Mouse (Mus musculus) kidney, postnatal 0 days (tissue): ENCODE measurements around the gene Pvalb. TPM values are rescaled to one million over a fixed set of nuclear protein-coding genes. Genes with fewer than 3 reads are reported as not detected.
A peak's percentile ranks its signal among the peaks of the same experiment; 100 is the strongest.

Source experiments
- ATAC-seq: fragments of 200-750 bp; cut with Nextera tagmentation; replicated peaks from 2 replicates; pipeline ENCODE4 v1.8.0; 2017; ENCODE audit warnings: low read depth, moderate number of reproducible peaks, moderate TSS enrichment, moderate library complexity; ENCODE audit not compliant: low FRiP score
- DNase-seq: peaks from one replicate; pipeline ENCODE4 v3.0.0-alpha.2; 2016; ENCODE audit warnings: low spot score
- H3K27ac ChIP-seq: fragments of 300-500 bp; sonication (generic); 2 replicates; pipeline ENCODE4 v1.5.1; 2014; ENCODE audit warnings: mild to moderate bottlenecking
- H3K27me3 ChIP-seq: fragments of 300-500 bp; sonication (generic); 2 replicates; pipeline ENCODE4 v1.6.1; 2014; ENCODE audit warnings: low read length, mixed read lengths; ENCODE audit not compliant: insufficient read depth
- H3K36me3 ChIP-seq: fragments of 300-500 bp; sonication (generic); 2 replicates; pipeline ENCODE4 v1.6.1; 2014; ENCODE audit warnings: low read length, mixed read lengths; ENCODE audit not compliant: insufficient read depth
- H3K4me1 ChIP-seq: fragments of 300-500 bp; sonication (generic); replicated peaks from 2 replicates; pipeline ENCODE4 v1.6.1; 2014; ENCODE audit warnings: antibody characterized with exemption, low read length, mixed read lengths; ENCODE audit not compliant: insufficient read depth
- H3K4me2 ChIP-seq: fragments of 300-500 bp; sonication (generic); 2 replicates; pipeline ENCODE4 v1.6.1; 2014; ENCODE audit warnings: mild to moderate bottlenecking, low read length, moderate library complexity, mixed read lengths
- H3K4me3 ChIP-seq: fragments of 300-500 bp; sonication (generic); replicated peaks from 2 replicates; pipeline ENCODE4 v1.5.1; 2014; ENCODE audit warnings: low read depth, low read length
- H3K9ac ChIP-seq: fragments of 300-500 bp; sonication (generic); 2 replicates; pipeline ENCODE4 v1.6.1; 2014; ENCODE audit warnings: low read depth, low read length
- H3K9me3 ChIP-seq: fragments of 300-500 bp; sonication (generic); replicated peaks from 2 replicates; pipeline ENCODE4 v1.6.1; 2016; ENCODE audit warnings: low read length, inconsistent platforms, mixed read lengths
- CTCF ChIP-seq: IDR thresholded peaks from 2 replicates; pipeline ENCODE4 v1.5.1; 2016; ENCODE audit warnings: antibody characterized with exemption, low read depth, mild to moderate bottlenecking, moderate library complexity
- WGBS: fragments of 180-500 bp; shearing (Covaris S2); extraction: QIAGEN DNeasy Blood & Tissue Kit; methylation state at CpG from one replicate; pipeline ENCODE4 v1.1.7; 2014; 5-methylcytosine and 5-hydroxymethylcytosine counted together
- polyA plus RNA-seq: library from polyadenylated mRNA; unstranded; fragments of >200 nt; fragmentation: Nextera tagmentation; extraction: Ambion mirVana; gene quantifications from 2 replicates; pipeline ENCODE4 v1.2.1, GENCODE M21; 2015

The Pvalb gene
- polyA plus RNA-seq, 1 experiment from 2014 or later = 0.43 TPM

- no peak overlapping the region for H3K4me2 ChIP-seq
- H3K27me3 ChIP-seq = no peaks in the 10 kb centered on the region
- H3K9ac ChIP-seq = no peak overlapping the region
- peak; percentile 37; the same call in 1 of the 2 replicates for TF ChIP-seq CTCF
- H3K4me1 ChIP-seq = no peaks in the 10 kb centered on the region
- H3K36me3 ChIP-seq = no peaks in the 10 kb centered on the region
- no peak overlapping the region for H3K27ac ChIP-seq
- H3K4me3 ChIP-seq = no peak overlapping the region
- WGBS = 37% methylated on average over 13 of the region's 13 CpGs
- no peaks in the 10 kb centered on the region for H3K9me3 ChIP-seq
- DNase-seq (no peak), ATAC-seq (no peak)
These were observed 25.4 kb upstream of the Pvalb start for GRCm38 (mm10) chr15:78231346-78232331.

DNA sequence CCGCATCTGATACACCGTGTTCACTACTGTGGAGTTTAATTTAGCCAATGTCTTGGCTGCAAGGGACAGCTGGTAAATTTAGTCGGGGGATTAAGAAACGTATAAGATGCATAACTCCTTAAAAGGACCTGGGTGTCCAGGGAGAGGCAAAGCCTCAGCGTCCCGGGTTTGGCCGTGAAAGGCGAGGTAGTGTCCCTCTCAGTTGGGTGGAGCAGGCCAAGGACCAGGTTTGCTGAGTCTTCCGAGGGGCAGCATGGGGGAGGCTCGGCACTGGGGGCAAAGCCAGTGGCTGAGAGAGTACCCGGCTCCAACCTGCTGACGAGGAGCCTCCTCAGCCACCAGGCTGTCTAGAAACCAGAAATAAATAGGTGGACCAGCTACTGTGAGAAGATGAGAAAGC lies 21.6 kb upstream of the Pvalb start:
- TF ChIP-seq CTCF = no peak
- Histone ChIP-seq H3K27me3 (no peaks in the 10 kb centered on the region), H3K4me3 (no peak overlapping the region), H3K4me1 (no peaks in the 10 kb centered on the region), H3K36me3 (no peaks in the 10 kb centered on the region), H3K9me3 (no peaks in the 10 kb centered on the region), H3K9ac (no peak overlapping the region), H3K27ac (no peak overlapping the region), H3K4me2 (no peak overlapping the region)
- no peak for DNase-seq
- WGBS = 80% methylated on average over 12 of the region's 12 CpGs
- no peak for ATAC-seq

DNA sequence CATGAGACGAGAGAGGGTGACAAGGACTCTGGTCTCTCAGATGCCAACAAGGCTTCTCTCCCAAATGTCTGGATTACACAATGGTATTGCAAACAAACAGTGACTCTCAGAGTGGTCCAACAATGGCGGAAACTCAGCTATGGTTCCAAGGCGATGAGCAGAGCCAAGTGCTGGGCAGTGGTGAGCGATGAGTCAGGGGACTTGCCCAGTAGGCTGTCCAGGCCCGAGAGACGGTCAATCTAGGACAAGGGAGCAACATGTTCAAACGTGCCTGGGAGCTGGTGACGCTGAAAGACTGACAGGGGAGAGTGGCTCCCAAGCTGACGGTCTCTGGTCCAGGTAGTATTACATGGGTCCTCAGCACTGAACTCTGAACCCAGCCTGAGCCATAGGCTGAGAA lies 9.1 kb upstream of the Pvalb start:
- DNase-seq = no peak
- Histone ChIP-seq H3K9ac (no peak overlapping the region), H3K36me3 (no peaks in the 10 kb centered on the region), H3K4me2 (no peak overlapping the region), H3K27me3 (no peaks in the 10 kb centered on the region), H3K4me1 (no peaks in the 10 kb centered on the region), H3K9me3 (no peaks in the 10 kb centered on the region), H3K27ac (no peak overlapping the region), H3K4me3 (no peak overlapping the region)
- no peak for ATAC-seq
- no peak for TF ChIP-seq CTCF
- WGBS = 81% methylated on average over 9 of the region's 9 CpGs

- 79% methylated on average over 8 of the region's 8 CpGs for whole genome bisulfite sequencing
- H3K27me3 ChIP-seq = no peaks in the 10 kb centered on the region
- no peak for DNase-seq
- H3K4me3 ChIP-seq = no peak overlapping the region
- no peaks in the 10 kb centered on the region for H3K4me1 ChIP-seq
- H3K9me3 ChIP-seq = no peaks in the 10 kb centered on the region; the same call in 1 of the 2 replicates
- no peak overlapping the region for H3K4me2 ChIP-seq
- no peaks in the 10 kb centered on the region for H3K36me3 ChIP-seq
- ATAC-seq = no peak
- no peak overlapping the region for H3K27ac ChIP-seq
- TF ChIP-seq CTCF = no peak
- H3K9ac ChIP-seq = no peak overlapping the region
These were observed 5.2 kb upstream of the Pvalb start for GRCm38 (mm10) chr15:78211367-78211766.

- ATAC-seq (no peak), DNase-seq (no peak)
- Histone ChIP-seq H3K27ac (no peak overlapping the region), H3K4me1 (no peaks in the 10 kb centered on the region), H3K36me3 (no peaks in the 10 kb centered on the region), H3K4me2 (no peak overlapping the region), H3K9me3 (no peaks in the 10 kb centered on the region; the same call in 1 of the 2 replicates), H3K4me3 (no peak overlapping the region), H3K27me3 (peaks cover 3% of the 10 kb centered on the region; the same call in 1 of the 2 replicates), H3K9ac (no peak overlapping the region)
- WGBS = 75% methylated on average over 4 of the region's 4 CpGs
- no peak for TF ChIP-seq CTCF
These were observed 4.0 kb upstream of the Pvalb start for GRCm38 (mm10) chr15:78210203-78210602.

DNA sequence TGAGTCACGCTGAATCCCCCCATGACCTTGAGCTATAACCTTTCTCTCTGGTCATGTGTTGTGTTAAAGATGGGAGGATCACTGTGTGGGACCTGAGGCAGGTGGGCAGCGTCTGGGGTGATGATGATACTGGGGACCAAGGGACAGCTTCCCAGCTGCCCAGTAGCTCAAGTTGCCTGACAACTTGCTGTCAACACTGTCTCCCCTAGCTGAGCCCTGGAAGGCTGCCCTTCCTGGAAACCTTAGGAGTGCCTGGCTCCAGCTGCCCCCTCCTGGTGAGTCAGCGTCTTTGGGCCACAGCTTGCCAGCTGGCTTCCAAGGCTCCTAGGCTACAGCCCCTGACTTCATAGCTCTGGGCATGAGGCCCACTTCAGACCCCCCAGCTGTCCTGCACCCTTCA lies 1.0 kb downstream of the Pvalb start:
- no peak overlapping the region for H3K27ac ChIP-seq
- no peak overlapping the region for H3K4me3 ChIP-seq
- DNase-seq (peak; percentile 14), ATAC-seq (no peak)
- peaks cover 24% of the 10 kb centered on the region for H3K27me3 ChIP-seq
- H3K4me2 ChIP-seq = no peak overlapping the region
- no peaks in the 10 kb centered on the region for H3K36me3 ChIP-seq
- peak; percentile 46; the same call in 1 of the 2 replicates for TF ChIP-seq CTCF
- no peaks in the 10 kb centered on the region; the same call in 1 of the 2 replicates for H3K9me3 ChIP-seq
- H3K4me1 ChIP-seq = no peaks in the 10 kb centered on the region
- 37% methylated on average over 3 of the region's 3 CpGs for WGBS
- no peak overlapping the region for H3K9ac ChIP-seq
